Mouse (Mus musculus) hematopoietic stem cell, adult 5-6 weeks (primary cell): Measurements from ENCODE around the gene 0610010K14Rik. TPM values are rescaled to one million over a fixed set of nuclear protein-coding genes. Genes with fewer than 3 reads are reported as not detected.

Experiments used
- ATAC-seq, 2 experiments: fragments of 125-278 bp in 1 of 2; replicated peaks in 1 of 2; 2 replicates each; pipeline ENCODE4 v1.8.0; 2016 to 2017; ENCODE audit warnings: inconsistent platforms in 2 of 2, mild to moderate bottlenecking in 2 of 2, moderate number of reproducible peaks in 2 of 2, low read depth in 1 of 2, moderate TSS enrichment in 1 of 2; ENCODE audit not compliant: low FRiP score in 2 of 2, poor library complexity in 2 of 2, severe bottlenecking in 2 of 2, insufficient read depth in 1 of 2, low TSS enrichment in 1 of 2
- total RNA-seq: library from RNA; stranded (forward); fragments of 172-1452, 232-1000 nt; gene quantifications from 2 replicates; pipeline ENCODE4 v1.2.3, GENCODE M21; 2017

The 0610010K14Rik gene
- 19.7 and 35.1 TPM in 2 replicates for total RNA-seq

- ATAC-seq = peak; percentile 86 to 87
Measured at GRCm38 (mm10) chr11:70237457-70238167, at the start of gene 0610010K14Rik. TSS of gene 0610010K14Rik (minus strand) at chr11:70237914.

- ATAC-seq = no peak
Measured at GRCm38 (mm10) chr11:70285686-70286085, 48.0 kb upstream of the 0610010K14Rik start.

- no peak for ATAC-seq
Measured at GRCm38 (mm10) chr11:70284757-70285156, 47.0 kb upstream of the 0610010K14Rik start.

- no peak for ATAC-seq
Measured at GRCm38 (mm10) chr11:70283666-70284065, 46.0 kb upstream of the 0610010K14Rik start.

- peak; percentile 69 to 78; a peak in 3 of 4 replicates for ATAC-seq
Measured at GRCm38 (mm10) chr11:70280441-70280840, 42.7 kb upstream of the 0610010K14Rik start.

- no peak for ATAC-seq
Measured at GRCm38 (mm10) chr11:70278961-70279360, 41.2 kb upstream of the 0610010K14Rik start.

- ATAC-seq = no peak
Measured at GRCm38 (mm10) chr11:70271641-70272040, 33.9 kb upstream of the 0610010K14Rik start.

GRCm38 (mm10) chr11:70266405-70266804, 28.7 kb upstream of the 0610010K14Rik start:
- no peak for ATAC-seq

- no peak for ATAC-seq
Measured at GRCm38 (mm10) chr11:70265819-70266218, 28.1 kb upstream of the 0610010K14Rik start.

GRCm38 (mm10) chr11:70265252-70265651, 27.5 kb upstream of the 0610010K14Rik start:
- no peak for ATAC-seq

GRCm38 (mm10) chr11:70259035-70259434, 21.3 kb upstream of the 0610010K14Rik start:
- ATAC-seq = no peak

GRCm38 (mm10) chr11:70254931-70255531, 17.3 kb upstream of the 0610010K14Rik start, which contains the start of gene Alox12:
TSS of gene Alox12 (minus strand) at chr11:70255353.
- ATAC-seq = no peak; a peak in 1 of 4 replicates

GRCm38 (mm10) chr11:70254337-70254736, 16.6 kb upstream of the 0610010K14Rik start:
- peak in 1 of 2 experiments; percentile 51; a peak in 2 of 4 replicates for ATAC-seq

GRCm38 (mm10) chr11:70251853-70252252, 14.1 kb upstream of the 0610010K14Rik start:
- ATAC-seq = no peak

- peak; percentile 22 to 23; a peak in 1 of 4 replicates for ATAC-seq
Measured at GRCm38 (mm10) chr11:70250150-70250549, 12.4 kb upstream of the 0610010K14Rik start.

GRCm38 (mm10) chr11:70247136-70247845, 9.6 kb upstream of the 0610010K14Rik start:
- ATAC-seq = peak; percentile 23 to 74; a peak in 2 of 4 replicates

- no peak for ATAC-seq
Measured at GRCm38 (mm10) chr11:70242591-70242990, 4.9 kb upstream of the 0610010K14Rik start.
